Mouse (Mus musculus): ENCODE results near the gene 4932415D10Rik. TPM values are rescaled to one million over a fixed set of nuclear protein-coding genes. Genes with fewer than 3 reads are reported as not detected.

The 4932415D10Rik gene
- total and polyA plus RNA-seq, 2 experiments from 2014 or later = not detected

GRCm38 (mm10) chr10:82240742-82241400 lies 75.5 kb downstream of the 4932415D10Rik start, which contains the start of gene Zfp938:
Gene Zfp938 (minus strand): TSS chr10:82241280.
- peak; percentile 99 for ATAC-seq (ENCODE audit: insufficient read depth, low read depth)
- Histone ChIP-seq H3K4me2 (ENCODE audit: low read depth, low read length) (peak within 1 kb of the TSS; percentile 67), H3K9me3 (replicated peaks; ENCODE audit: control insufficient read depth, low read length) (no peaks in the 10 kb centered on the region), H3K9ac (replicated peaks; ENCODE audit: low read depth, low read length) (peak within 1 kb of the TSS; percentile 77), H3K27ac (ENCODE audit: low read depth) (peak within 1 kb of the TSS; percentile 88), H3K4me1 (ENCODE audit: control insufficient read depth, insufficient read depth) (peaks cover 4% of the 10 kb centered on the region; the same call in 1 of the 2 replicates), H3K27me3 (ENCODE audit: control insufficient read depth, insufficient read depth, low read length) (no peaks in the 10 kb centered on the region), H3K36me3 (replicated peaks; ENCODE audit: control insufficient read depth, insufficient read depth, low read length) (no peaks in the 10 kb centered on the region), H3K4me3 (ENCODE audit: low read depth, low read length) (peak within 1 kb of the TSS; percentile 89)
- peak; percentile 87 for DNase-seq (ENCODE audit: low spot score)
- TF ChIP-seq CTCF (IDR thresholded peaks at IDR 0.05; ENCODE audit: low read depth) (no peak), EP300 (IDR thresholded peaks at IDR 0.05; ENCODE audit: low read depth) (no peak)
- 3% methylated on average over 27 of the region's 27 CpGs for WGBS

Other genes starting within 250 kb of the 4932415D10Rik start
- 1.4 and 1.6 TPM in 2 replicates for gene BC024063, start 233.2 kb downstream of the 4932415D10Rik start, total RNA-seq (2014; rRNA removed; ENCODE audit: low replicate concordance)
- 1.7 and 1.9 TPM in 2 replicates for gene BC024063, start 233.2 kb downstream of the 4932415D10Rik start, polyA plus RNA-seq (2015; fragmentation: Nextera tagmentation; extraction: Ambion mirVana)
- 2.8 and 3.7 TPM in 2 replicates for gene AU041133, start 188.6 kb downstream of the 4932415D10Rik start, total RNA-seq (2014; rRNA removed; ENCODE audit: low replicate concordance)
- 4.3 and 4.7 TPM in 2 replicates for gene AU041133, start 188.6 kb downstream of the 4932415D10Rik start, polyA plus RNA-seq (2015; fragmentation: Nextera tagmentation; extraction: Ambion mirVana)
- 0.97 and 2.7 TPM in 2 replicates for gene Zfp938, start 75.3 kb downstream of the 4932415D10Rik start, total RNA-seq (2014; rRNA removed; ENCODE audit: low replicate concordance)
- 14.8 and 15.2 TPM in 2 replicates for gene Zfp938, start 75.3 kb downstream of the 4932415D10Rik start, polyA plus RNA-seq (2015; fragmentation: Nextera tagmentation; extraction: Ambion mirVana)
- gene Gm4924, start 37.7 kb upstream of the 4932415D10Rik start, total RNA-seq (2014; rRNA removed; ENCODE audit: low replicate concordance) = 1.8 TPM in 1 of 2 replicates, not detected in the other
- 5.2 and 5.8 TPM in 2 replicates for gene Gm4924, start 37.7 kb upstream of the 4932415D10Rik start, polyA plus RNA-seq (2015; fragmentation: Nextera tagmentation; extraction: Ambion mirVana)
- not detected in 2 replicates for gene Gm1553, start 176.0 kb upstream of the 4932415D10Rik start, total RNA-seq (2014; rRNA removed; ENCODE audit: low replicate concordance)
- gene Gm1553, start 176.0 kb upstream of the 4932415D10Rik start, polyA plus RNA-seq (2015; fragmentation: Nextera tagmentation; extraction: Ambion mirVana) = not detected in 2 replicates

Data from heart, postnatal 0 days (tissue).